Mouse (Mus musculus): ENCODE measurements around the gene Pfkm. TPM values are rescaled to one million over a fixed set of nuclear protein-coding genes. Genes with fewer than 3 reads are reported as not detected.
A peak's percentile ranks its signal among the peaks of the same experiment; 100 is the strongest.

The Pfkm gene
- polyA plus RNA-seq, 1 experiment from 2014 or later: 108 TPM

DNA sequence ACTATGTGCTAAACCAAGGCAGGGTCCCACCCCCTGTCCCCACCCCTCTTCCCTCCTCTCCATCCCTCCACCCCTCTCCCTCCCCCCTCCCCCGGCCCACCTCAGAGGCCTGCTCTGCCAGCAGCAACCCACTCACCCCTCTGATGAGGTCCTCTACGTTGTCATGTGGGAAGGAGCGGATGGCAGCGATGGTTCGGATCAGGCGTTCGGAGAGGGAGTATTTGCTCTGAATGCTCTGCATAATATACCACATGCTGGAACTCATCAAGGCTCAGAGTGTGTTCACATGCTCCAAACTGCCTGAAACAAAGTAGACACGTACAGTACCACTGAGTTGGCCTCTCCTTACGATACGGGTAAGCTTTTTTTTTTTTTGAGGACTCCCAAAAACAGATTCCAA, 50.1 kb downstream of the Pfkm start:
- 78% methylated on average over 10 of the region's 10 CpGs for WGBS
- peaks cover 50% of the 10 kb centered on the region for H3K36me3 ChIP-seq (ENCODE audit: control insufficient read depth, insufficient read depth, low read length)
- no peak overlapping the region for H3K9ac ChIP-seq (ENCODE audit: low read length)
- no peaks in the 10 kb centered on the region for H3K9me3 ChIP-seq (ENCODE audit: control insufficient read depth, low read length)
- H3K4me3 ChIP-seq (ENCODE audit: control insufficient read depth in 1 of 2, insufficient read depth in 1 of 2, low read depth in 1 of 2, low read length in 2 of 2): no peak overlapping the region
- H3K4me1 ChIP-seq (ENCODE audit: control insufficient read depth in 2 of 2, insufficient read depth in 2 of 2, low read length in 2 of 2): peaks cover 5 to 14% of the 10 kb centered on the region in 2 experiments
- no peaks in the 10 kb centered on the region for H3K27me3 ChIP-seq (ENCODE audit: control insufficient read depth, insufficient read depth, low read length)
- no peak overlapping the region for H3K4me2 ChIP-seq (ENCODE audit: low read length)
- H3K27ac ChIP-seq (replicated peaks in 1 of 2; ENCODE audit: control insufficient read depth in 1 of 2, insufficient read depth in 1 of 2, low read depth in 2 of 2, low read length in 2 of 2): no peak overlapping the region
- ATAC-seq (ENCODE audit: insufficient number of reproducible peaks, insufficient read depth, low FRiP score, low read depth): no peak

- Histone ChIP-seq H3K4me2 (ENCODE audit: low read length) (peak overlapping the region; percentile 92), H3K27ac (replicated peaks in 1 of 2; ENCODE audit: control insufficient read depth in 1 of 2, insufficient read depth in 1 of 2, low read depth in 2 of 2, low read length in 2 of 2) (peak overlapping the region; percentile 1 to 86; a peak in 3 of 4 replicates), H3K27me3 (ENCODE audit: control insufficient read depth, insufficient read depth, low read length) (no peaks in the 10 kb centered on the region), H3K4me3 (ENCODE audit: control insufficient read depth in 1 of 2, insufficient read depth in 1 of 2, low read depth in 1 of 2, low read length in 2 of 2) (peak overlapping the region; percentile 62 to 83), H3K36me3 (ENCODE audit: control insufficient read depth, insufficient read depth, low read length) (peaks cover 27% of the 10 kb centered on the region), H3K9me3 (ENCODE audit: control insufficient read depth, low read length) (no peaks in the 10 kb centered on the region), H3K4me1 (ENCODE audit: control insufficient read depth in 2 of 2, insufficient read depth in 2 of 2, low read length in 2 of 2) (peaks cover 11 to 31% of the 10 kb centered on the region in 2 experiments), H3K9ac (ENCODE audit: low read length) (peak overlapping the region; percentile 97)
- WGBS: under 1% methylated on average over 33 of the region's 36 CpGs
- no peak for ATAC-seq (ENCODE audit: insufficient number of reproducible peaks, insufficient read depth, low FRiP score, low read depth)
Observed at GRCm38 (mm10) chr15:98144861-98145507, 52.6 kb downstream of the Pfkm start.

- Histone ChIP-seq H3K4me2 (ENCODE audit: low read length) (peak overlapping the region; percentile 92), H3K27ac (replicated peaks in 1 of 2; ENCODE audit: control insufficient read depth in 1 of 2, insufficient read depth in 1 of 2, low read depth in 2 of 2, low read length in 2 of 2) (peak overlapping the region; percentile 86 to 96), H3K4me3 (ENCODE audit: control insufficient read depth in 1 of 2, insufficient read depth in 1 of 2, low read depth in 1 of 2, low read length in 2 of 2) (peak overlapping the region; percentile 62 to 83), H3K9ac (ENCODE audit: low read length) (peak overlapping the region; percentile 97), H3K27me3 (ENCODE audit: control insufficient read depth, insufficient read depth, low read length) (no peaks in the 10 kb centered on the region), H3K36me3 (ENCODE audit: control insufficient read depth, insufficient read depth, low read length) (peaks cover 20% of the 10 kb centered on the region), H3K4me1 (ENCODE audit: control insufficient read depth in 2 of 2, insufficient read depth in 2 of 2, low read length in 2 of 2) (peaks cover 11 to 31% of the 10 kb centered on the region in 2 experiments), H3K9me3 (ENCODE audit: control insufficient read depth, low read length) (no peaks in the 10 kb centered on the region)
- peak; percentile 87 for ATAC-seq (ENCODE audit: insufficient number of reproducible peaks, insufficient read depth, low FRiP score, low read depth)
- WGBS: under 1% methylated on average over 38 of the region's 38 CpGs
Observed at GRCm38 (mm10) chr15:98145559-98146181, 53.3 kb downstream of the Pfkm start.

- Histone ChIP-seq H3K36me3 (ENCODE audit: control insufficient read depth, insufficient read depth, low read length) (no peaks in the 10 kb centered on the region), H3K4me2 (ENCODE audit: low read length) (peak overlapping the region; percentile 47; the same call in 1 of the 2 replicates), H3K27ac (replicated peaks in 1 of 2; ENCODE audit: control insufficient read depth in 1 of 2, insufficient read depth in 1 of 2, low read depth in 2 of 2, low read length in 2 of 2) (peak overlapping the region; percentile 97 to 99), H3K9me3 (ENCODE audit: control insufficient read depth, low read length) (no peaks in the 10 kb centered on the region), H3K9ac (ENCODE audit: low read length) (peak overlapping the region; percentile 34; the same call in 1 of the 2 replicates), H3K4me1 (ENCODE audit: control insufficient read depth in 2 of 2, insufficient read depth in 2 of 2, low read length in 2 of 2) (peaks cover 11 to 31% of the 10 kb centered on the region in 2 experiments), H3K4me3 (ENCODE audit: control insufficient read depth in 1 of 2, insufficient read depth in 1 of 2, low read depth in 1 of 2, low read length in 2 of 2) (no peak overlapping the region), H3K27me3 (ENCODE audit: control insufficient read depth, insufficient read depth, low read length) (no peaks in the 10 kb centered on the region)
- WGBS: 44% methylated on average over 3 of the region's 3 CpGs
- no peak for ATAC-seq (ENCODE audit: insufficient number of reproducible peaks, insufficient read depth, low FRiP score, low read depth)
Observed at GRCm38 (mm10) chr15:98148356-98148755, 56.0 kb downstream of the Pfkm start.

DNA sequence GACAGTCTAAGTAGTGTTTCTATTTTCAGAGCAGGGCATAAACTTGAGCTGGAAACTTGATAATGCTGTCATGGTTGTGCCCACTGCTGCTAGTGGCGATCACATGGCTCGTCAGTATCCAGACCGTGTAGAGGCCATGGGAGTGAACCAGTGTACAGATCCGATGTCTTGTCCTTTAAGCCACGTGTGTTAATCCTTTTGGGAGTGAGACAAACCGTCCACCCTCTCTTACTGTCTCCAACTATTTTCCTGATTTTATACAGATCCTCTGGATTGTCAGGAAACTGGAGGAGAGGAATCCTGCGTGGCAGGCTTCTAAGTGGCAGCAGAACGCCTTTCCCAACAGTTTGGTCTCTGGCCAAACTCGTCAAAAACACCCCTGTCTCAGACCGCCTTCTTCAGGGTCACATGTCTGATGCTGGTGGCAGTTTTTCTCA, 56.8 kb downstream of the Pfkm start:
- Histone ChIP-seq H3K4me2 (ENCODE audit: low read length) (peak overlapping the region; percentile 47), H3K27me3 (ENCODE audit: control insufficient read depth, insufficient read depth, low read length) (no peaks in the 10 kb centered on the region), H3K4me1 (ENCODE audit: control insufficient read depth in 2 of 2, insufficient read depth in 2 of 2, low read length in 2 of 2) (peaks cover 11 to 29% of the 10 kb centered on the region in 2 experiments), H3K27ac (replicated peaks in 1 of 2; ENCODE audit: control insufficient read depth in 1 of 2, insufficient read depth in 1 of 2, low read depth in 2 of 2, low read length in 2 of 2) (peak overlapping the region; percentile 97 to 99), H3K4me3 (ENCODE audit: control insufficient read depth in 1 of 2, insufficient read depth in 1 of 2, low read depth in 1 of 2, low read length in 2 of 2) (peak overlapping the region in 1 of 2 experiments; percentile 6; a peak in 1 of 4 replicates), H3K9me3 (ENCODE audit: control insufficient read depth, low read length) (no peaks in the 10 kb centered on the region), H3K9ac (ENCODE audit: low read length) (peak overlapping the region; percentile 63), H3K36me3 (ENCODE audit: control insufficient read depth, insufficient read depth, low read length) (no peaks in the 10 kb centered on the region)
- WGBS: 20% methylated on average over 10 of the region's 10 CpGs
- ATAC-seq (ENCODE audit: insufficient number of reproducible peaks, insufficient read depth, low FRiP score, low read depth): peak; percentile 82

- ATAC-seq (ENCODE audit: insufficient number of reproducible peaks, insufficient read depth, low FRiP score, low read depth): no peak
Observed at GRCm38 (mm10) chr15:98152916-98153315, 60.5 kb downstream of the Pfkm start.

GRCm38 (mm10) chr15:98153625-98154024, 61.2 kb downstream of the Pfkm start:
- H3K9me3 ChIP-seq (ENCODE audit: control insufficient read depth, low read length): no peaks in the 10 kb centered on the region
- no peak overlapping the region; the same call in 1 of the 2 replicates for H3K9ac ChIP-seq (ENCODE audit: low read length)
- 31% methylated on average over 3 of the region's 3 CpGs for WGBS
- H3K4me1 ChIP-seq (ENCODE audit: control insufficient read depth in 2 of 2, insufficient read depth in 2 of 2, low read length in 2 of 2): peaks cover 0 to 6% of the 10 kb centered on the region in 2 experiments; a peak in 3 of 4 replicates
- no peaks in the 10 kb centered on the region for H3K27me3 ChIP-seq (ENCODE audit: control insufficient read depth, insufficient read depth, low read length)
- H3K27ac ChIP-seq (replicated peaks in 1 of 2; ENCODE audit: control insufficient read depth in 1 of 2, insufficient read depth in 1 of 2, low read depth in 2 of 2, low read length in 2 of 2): no peak overlapping the region
- H3K36me3 ChIP-seq (ENCODE audit: control insufficient read depth, insufficient read depth, low read length): no peaks in the 10 kb centered on the region
- no peak overlapping the region for H3K4me2 ChIP-seq (ENCODE audit: low read length)
- no peak overlapping the region for H3K4me3 ChIP-seq (ENCODE audit: control insufficient read depth in 1 of 2, insufficient read depth in 1 of 2, low read depth in 1 of 2, low read length in 2 of 2)
- ATAC-seq (ENCODE audit: insufficient number of reproducible peaks, insufficient read depth, low FRiP score, low read depth): no peak

More at GRCm38 (mm10) chr15:98152916-98153315, 60.5 kb downstream of the Pfkm start:
- WGBS: 78% methylated on average over 7 of the region's 7 CpGs
- Histone ChIP-seq H3K27me3 (ENCODE audit: control insufficient read depth, insufficient read depth, low read length) (no peaks in the 10 kb centered on the region), H3K36me3 (ENCODE audit: control insufficient read depth, insufficient read depth, low read length) (no peaks in the 10 kb centered on the region), H3K27ac (replicated peaks in 1 of 2; ENCODE audit: control insufficient read depth in 1 of 2, insufficient read depth in 1 of 2, low read depth in 2 of 2, low read length in 2 of 2) (no peak overlapping the region), H3K4me3 (ENCODE audit: control insufficient read depth in 1 of 2, insufficient read depth in 1 of 2, low read depth in 1 of 2, low read length in 2 of 2) (no peak overlapping the region), H3K9ac (ENCODE audit: low read length) (peak overlapping the region; percentile 25; the same call in 1 of the 2 replicates), H3K9me3 (ENCODE audit: control insufficient read depth, low read length) (no peaks in the 10 kb centered on the region), H3K4me2 (ENCODE audit: low read length) (no peak overlapping the region), H3K4me1 (ENCODE audit: control insufficient read depth in 2 of 2, insufficient read depth in 2 of 2, low read length in 2 of 2) (peaks cover 6 to 14% of the 10 kb centered on the region in 2 experiments)

Measured in heart, embryonic 14.5 days (tissue).